Mouse (Mus musculus) kidney, embryonic 14.5 days (tissue): ENCODE data around the gene Sub1. TPM values are rescaled to one million over a fixed set of nuclear protein-coding genes. Genes with fewer than 3 reads are reported as not detected.

Experiments used
- ATAC-seq: fragments of 200-750 bp; cut with Nextera tagmentation; 2 replicates; pipeline ENCODE4 v1.8.0; 2017; ENCODE audit warnings: moderate number of reproducible peaks, mild to moderate bottlenecking, moderate TSS enrichment, moderate library complexity; ENCODE audit not compliant: low FRiP score, low TSS enrichment
- H3K27ac ChIP-seq: fragments of 300-500 bp; sonication (generic); 2 replicates; pipeline ENCODE4 v1.5.1; 2014; ENCODE audit warnings: low read depth, mild to moderate bottlenecking, low read length, moderate library complexity, mixed read lengths
- H3K27me3 ChIP-seq: fragments of 300-500 bp; sonication (generic); 2 replicates; pipeline ENCODE4 v1.6.1; 2014; ENCODE audit warnings: mild to moderate bottlenecking, low read length; ENCODE audit not compliant: control insufficient read depth, insufficient read depth
- H3K36me3 ChIP-seq: fragments of 300-500 bp; sonication (generic); 2 replicates; pipeline ENCODE4 v1.6.1; 2014; ENCODE audit warnings: low read length, mixed read lengths; ENCODE audit not compliant: control insufficient read depth, insufficient read depth
- H3K4me1 ChIP-seq: fragments of 300-500 bp; sonication (generic); 2 replicates; pipeline ENCODE4 v1.6.1; 2014; ENCODE audit warnings: low read length, mixed read lengths; ENCODE audit not compliant: control insufficient read depth, insufficient read depth
- H3K4me2 ChIP-seq: fragments of 300-500 bp; sonication (generic); replicated peaks from 2 replicates; pipeline ENCODE4 v1.6.1; 2014; ENCODE audit warnings: low read depth, mild to moderate bottlenecking, low read length
- H3K4me3 ChIP-seq: fragments of 300-500 bp; sonication (generic); 2 replicates; pipeline ENCODE4 v1.5.1; 2014; ENCODE audit warnings: mild to moderate bottlenecking, low read length
- H3K9ac ChIP-seq: fragments of 300-500 bp; sonication (generic); 2 replicates; pipeline ENCODE4 v1.6.1; 2014; ENCODE audit warnings: low read depth, mild to moderate bottlenecking, low read length, moderate library complexity
- H3K9me3 ChIP-seq: fragments of 300-500 bp; sonication (generic); 2 replicates; pipeline ENCODE4 v1.6.1; 2016; ENCODE audit warnings: low read length; ENCODE audit not compliant: control insufficient read depth
- WGBS: fragments of 180-500 bp; shearing (Covaris S2); extraction: QIAGEN DNeasy Blood & Tissue Kit; methylation state at CpG from one replicate; pipeline ENCODE4 v1.1.7; 2014; 5-methylcytosine and 5-hydroxymethylcytosine counted together
- polyA plus RNA-seq: library from polyadenylated mRNA; unstranded; fragments of >200 nt; fragmentation: Nextera tagmentation; extraction: Ambion mirVana; gene quantifications from 2 replicates; pipeline ENCODE4 v1.2.1, GENCODE M21; 2014

Gene Sub1
- 790 and 1,118 TPM in 2 replicates for polyA plus RNA-seq

- Histone ChIP-seq H3K36me3 (peaks cover 16% of the 10 kb centered on the region), H3K4me1 (peaks cover 7% of the 10 kb centered on the region), H3K27me3 (no peaks in the 10 kb centered on the region), H3K9me3 (no peaks in the 10 kb centered on the region), H3K9ac (peak within 1 kb of the TSS; percentile 98), H3K4me2 (peak within 1 kb of the TSS; percentile 67; the same call in 1 of the 2 replicates), H3K4me3 (peak within 1 kb of the TSS; percentile 100), H3K27ac (peak within 1 kb of the TSS; percentile 90)
- no peak for ATAC-seq
- 93% methylated on average over 7 of the region's 7 CpGs for WGBS
Observed at GRCm38 (mm10) chr15:11996883-11997282, at the start of gene Sub1. Sub1 (minus strand) TSS chr15:11996983.

GRCm38 (mm10) chr15:12040407-12040710 lies 43.6 kb upstream of the Sub1 start:
- no peaks in the 10 kb centered on the region for H3K4me1 ChIP-seq
- H3K9me3 ChIP-seq, result no peaks in the 10 kb centered on the region
- WGBS, result 51% methylated on average over 5 of the region's 5 CpGs
- no peak overlapping the region for H3K4me3 ChIP-seq
- H3K4me2 ChIP-seq, result no peak overlapping the region
- H3K27me3 ChIP-seq, result no peaks in the 10 kb centered on the region
- no peak overlapping the region for H3K27ac ChIP-seq
- no peaks in the 10 kb centered on the region for H3K36me3 ChIP-seq
- no peak for ATAC-seq
- H3K9ac ChIP-seq, result no peak overlapping the region

- WGBS, result 78% methylated on average over 15 of the region's 15 CpGs
- Histone ChIP-seq H3K4me2 (no peak overlapping the region), H3K4me3 (no peak overlapping the region), H3K9me3 (no peaks in the 10 kb centered on the region), H3K27ac (no peak overlapping the region), H3K27me3 (no peaks in the 10 kb centered on the region), H3K9ac (no peak overlapping the region), H3K36me3 (no peaks in the 10 kb centered on the region), H3K4me1 (no peaks in the 10 kb centered on the region)
- no peak for ATAC-seq
Observed at GRCm38 (mm10) chr15:12039671-12040406, 43.1 kb upstream of the Sub1 start.

GRCm38 (mm10) chr15:12039256-12039655 lies 42.5 kb upstream of the Sub1 start:
- Histone ChIP-seq H3K27me3 (no peaks in the 10 kb centered on the region), H3K4me3 (no peak overlapping the region), H3K9me3 (no peaks in the 10 kb centered on the region), H3K4me1 (no peaks in the 10 kb centered on the region), H3K4me2 (no peak overlapping the region), H3K9ac (no peak overlapping the region), H3K36me3 (no peaks in the 10 kb centered on the region), H3K27ac (no peak overlapping the region)
- ATAC-seq, result 0 out of 2 replicates have a peak, but pooled peaks have one; percentile 33
- 77% methylated on average over 10 of the region's 10 CpGs for WGBS

- H3K4me1 ChIP-seq, result no peaks in the 10 kb centered on the region
- H3K27me3 ChIP-seq, result no peaks in the 10 kb centered on the region
- peak; percentile 14; the same call in 1 of the 2 replicates for ATAC-seq
- no peak overlapping the region for H3K27ac ChIP-seq
- WGBS, result 75% methylated on average over 10 of the region's 10 CpGs
- no peaks in the 10 kb centered on the region for H3K36me3 ChIP-seq
- H3K9me3 ChIP-seq, result no peaks in the 10 kb centered on the region
- H3K4me2 ChIP-seq, result no peak overlapping the region
- H3K9ac ChIP-seq, result no peak overlapping the region
- H3K4me3 ChIP-seq, result no peak overlapping the region
Observed at GRCm38 (mm10) chr15:12037866-12038625, 41.3 kb upstream of the Sub1 start.

GRCm38 (mm10) chr15:12037217-12037616 lies 40.4 kb upstream of the Sub1 start:
- no peak overlapping the region for H3K4me2 ChIP-seq
- 53% methylated on average over 7 of the region's 7 CpGs for WGBS
- no peak overlapping the region for H3K27ac ChIP-seq
- no peaks in the 10 kb centered on the region for H3K36me3 ChIP-seq
- H3K4me3 ChIP-seq, result no peak overlapping the region
- H3K9me3 ChIP-seq, result no peaks in the 10 kb centered on the region
- no peaks in the 10 kb centered on the region for H3K27me3 ChIP-seq
- no peak overlapping the region for H3K9ac ChIP-seq
- H3K4me1 ChIP-seq, result no peaks in the 10 kb centered on the region
- no peak for ATAC-seq

- no peak for ATAC-seq
- WGBS, result 72% methylated on average over 5 of the region's 5 CpGs
- Histone ChIP-seq H3K4me3 (no peak overlapping the region), H3K4me2 (no peak overlapping the region), H3K27me3 (no peaks in the 10 kb centered on the region), H3K4me1 (no peaks in the 10 kb centered on the region), H3K36me3 (no peaks in the 10 kb centered on the region), H3K9me3 (no peaks in the 10 kb centered on the region), H3K9ac (no peak overlapping the region), H3K27ac (no peak overlapping the region)
Observed at GRCm38 (mm10) chr15:12036675-12037074, 39.9 kb upstream of the Sub1 start.

- Histone ChIP-seq H3K9me3 (no peaks in the 10 kb centered on the region), H3K27ac (no peak overlapping the region), H3K9ac (no peak overlapping the region), H3K4me2 (no peak overlapping the region), H3K36me3 (no peaks in the 10 kb centered on the region), H3K4me1 (no peaks in the 10 kb centered on the region), H3K4me3 (no peak overlapping the region), H3K27me3 (no peaks in the 10 kb centered on the region)
- no peak for ATAC-seq
- 81% methylated on average over 4 of the region's 4 CpGs for WGBS
Observed at GRCm38 (mm10) chr15:12034317-12034716, 37.5 kb upstream of the Sub1 start.

GRCm38 (mm10) chr15:12033155-12033554 lies 36.4 kb upstream of the Sub1 start:
- Histone ChIP-seq H3K9ac (no peak overlapping the region), H3K27ac (no peak overlapping the region), H3K36me3 (no peaks in the 10 kb centered on the region), H3K4me1 (no peaks in the 10 kb centered on the region), H3K27me3 (no peaks in the 10 kb centered on the region), H3K9me3 (no peaks in the 10 kb centered on the region), H3K4me3 (no peak overlapping the region), H3K4me2 (no peak overlapping the region)
- no peak for ATAC-seq
